Mouse (Mus musculus) central nervous system, embryonic 11.5 days (tissue): ENCODE measurements around the gene Hsd17b7. TPM values are rescaled to one million over a fixed set of nuclear protein-coding genes. Genes with fewer than 3 reads are reported as not detected.

Experiments used
- polyA plus RNA-seq: library from polyadenylated mRNA; depleted of rRNA; stranded (reverse); fragments of >200 nt; gene quantifications from 2 replicates; pipeline ENCODE4 v1.2.3, GENCODE M21; 2012; rRNA removed

Gene Hsd17b7
- 14.0 and 15.8 TPM in 2 replicates for polyA plus RNA-seq

DNA sequence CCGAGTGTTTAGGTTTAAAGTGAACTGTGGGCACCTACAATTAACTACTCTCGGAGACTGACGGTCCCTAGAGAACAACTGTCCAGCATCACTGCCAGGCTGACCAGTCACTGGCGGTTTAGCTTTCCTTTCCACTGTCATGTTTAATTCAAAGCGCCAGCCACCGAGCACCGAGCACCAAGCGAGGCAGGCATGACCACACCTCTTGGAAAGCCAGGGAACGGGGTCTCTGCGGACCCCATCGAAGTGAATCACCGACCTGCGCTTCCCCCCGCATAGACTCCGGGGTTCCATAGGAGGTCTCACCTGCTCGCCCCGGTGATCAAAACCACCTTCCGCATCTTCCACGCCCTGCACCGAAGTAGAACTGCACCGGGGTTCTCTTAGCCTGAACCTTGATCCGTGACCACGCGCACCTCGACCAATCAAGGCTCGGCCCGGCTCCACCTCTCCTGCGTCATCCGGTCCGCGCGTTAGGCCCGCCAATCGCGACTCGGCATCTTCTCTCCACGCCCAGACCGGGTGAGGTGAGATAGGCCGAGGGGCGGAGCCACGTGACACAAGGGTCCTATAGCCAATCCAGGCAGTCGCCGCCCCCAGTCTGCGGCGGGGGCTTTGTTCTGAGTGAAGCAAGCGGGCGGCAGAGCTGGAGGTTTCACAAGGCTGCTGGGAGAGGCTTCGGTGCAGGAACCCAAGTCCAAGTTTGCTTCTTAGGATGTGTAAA lies at the start of gene Hsd17b7:
Gene Hsd17b7 (minus strand): TSS at position 450 of the 724 bp plus-strand sequence.

DNA sequence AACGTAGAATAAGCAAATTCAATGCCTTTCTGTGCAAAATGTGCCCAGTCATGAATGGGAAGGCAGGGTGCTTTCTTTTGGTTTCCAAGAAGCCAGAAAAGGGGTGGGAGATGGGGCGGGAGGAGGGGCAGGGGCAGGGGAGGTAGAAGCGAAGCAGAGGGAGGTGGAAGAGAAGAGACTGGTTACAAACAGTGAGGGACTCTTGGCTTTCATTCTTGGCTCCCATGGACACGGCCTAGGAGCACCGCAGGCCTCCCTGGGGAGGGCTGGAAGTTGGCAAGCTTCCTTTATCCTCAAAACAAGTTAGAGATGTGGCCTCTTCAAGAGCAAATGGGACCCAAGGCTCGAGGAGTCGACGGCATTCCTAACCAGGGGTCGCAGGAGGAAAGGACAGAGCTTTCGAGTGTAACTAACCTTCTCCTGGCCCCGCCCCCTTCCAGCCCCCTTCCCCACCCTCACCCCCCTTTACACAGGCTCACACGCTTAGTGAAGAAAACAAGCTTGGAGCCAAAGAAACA lies 40.5 kb downstream of the Hsd17b7 start, which contains the start of gene Ccdc190:
Gene Ccdc190 (plus strand): TSS at position 195 of the 518 bp plus-strand sequence.

Other genes starting within 250 kb of the Hsd17b7 start
- 8.4 and 11.8 TPM in 2 replicates for gene Rgs4, start 221.6 kb downstream of the Hsd17b7 start, polyA plus RNA-seq
- 1.2 and 1.8 TPM in 2 replicates for gene Ccdc190, start 40.6 kb downstream of the Hsd17b7 start, polyA plus RNA-seq
- 18.1 and 38.2 TPM in 2 replicates for gene Ddr2, start 141.5 kb upstream of the Hsd17b7 start, polyA plus RNA-seq
- 35.8 and 36.9 TPM in 2 replicates for gene Uap1, start 205.7 kb upstream of the Hsd17b7 start, polyA plus RNA-seq
- 16.6 and 23.9 TPM in 2 replicates for gene Uhmk1, start 246.2 kb upstream of the Hsd17b7 start, polyA plus RNA-seq